Mouse (Mus musculus) midbrain, embryonic 16.5 days (tissue): ENCODE results near the gene Kif14. TPM values are rescaled to one million over a fixed set of nuclear protein-coding genes. Genes with fewer than 3 reads are reported as not detected.

Experiments used
- ATAC-seq: fragments of 200-750 bp; cut with Nextera tagmentation; 2 replicates; pipeline ENCODE4 v1.8.0; 2017; ENCODE audit warnings: moderate TSS enrichment
- H3K27ac ChIP-seq: fragments of 300-500 bp; sonication (generic); 2 replicates; pipeline ENCODE4 v1.5.1; 2014; ENCODE audit warnings: mild to moderate bottlenecking, low read length, mixed read lengths
- H3K27me3 ChIP-seq: fragments of 300-500 bp; sonication (generic); 2 replicates; pipeline ENCODE4 v1.6.1; 2014; ENCODE audit warnings: low read depth, low read length, mixed read lengths; ENCODE audit not compliant: control insufficient read depth, insufficient read depth
- H3K36me3 ChIP-seq: fragments of 300-500 bp; sonication (generic); 2 replicates; pipeline ENCODE4 v1.6.1; 2014; ENCODE audit warnings: mild to moderate bottlenecking, low read length, moderate library complexity, mixed read lengths; ENCODE audit not compliant: control insufficient read depth, insufficient read depth
- H3K4me1 ChIP-seq: fragments of 300-500 bp; sonication (generic); 2 replicates; pipeline ENCODE4 v1.6.1; 2014; ENCODE audit warnings: mild to moderate bottlenecking, low read length, mixed read lengths; ENCODE audit not compliant: control insufficient read depth, insufficient read depth
- H3K4me2 ChIP-seq: fragments of 300-500 bp; sonication (generic); 2 replicates; pipeline ENCODE4 v1.6.1; 2014; ENCODE audit warnings: mild to moderate bottlenecking, low read length, mixed read lengths
- H3K4me3 ChIP-seq: fragments of 300-500 bp; sonication (generic); 2 replicates; pipeline ENCODE4 v1.5.1; 2014; ENCODE audit warnings: low read depth, mild to moderate bottlenecking, low read length, moderate library complexity, mixed read lengths
- H3K9ac ChIP-seq: fragments of 300-500 bp; sonication (generic); 2 replicates; pipeline ENCODE4 v1.6.1; 2014; ENCODE audit warnings: low read depth, low read length, mixed read lengths
- H3K9me3 ChIP-seq: fragments of 300-500 bp; sonication (generic); replicated peaks from 2 replicates; pipeline ENCODE4 v1.6.1; 2014; ENCODE audit warnings: mild to moderate bottlenecking, low read length, mixed read lengths; ENCODE audit not compliant: control insufficient read depth, poor library complexity, severe bottlenecking
- WGBS: fragments of 180-500 bp; shearing (Covaris S2); extraction: QIAGEN DNeasy Blood & Tissue Kit; methylation state at CpG from one replicate; pipeline ENCODE4 v1.1.7; 2014; 5-methylcytosine and 5-hydroxymethylcytosine counted together
- polyA plus RNA-seq: library from polyadenylated mRNA; unstranded; fragments of >200 nt; fragmentation: Nextera tagmentation; extraction: Ambion mirVana; gene quantifications from 2 replicates; pipeline ENCODE4 v1.2.1, GENCODE M21; 2015

Kif14 gene
- polyA plus RNA-seq, 1 experiment from 2014 or later, result 0.54 TPM

GRCm38 (mm10) chr1:136580266-136580665, 114.1 kb downstream of the Kif14 start:
- H3K27ac ChIP-seq, result no peak overlapping the region
- 92% methylated on average over 8 of the region's 8 CpGs for WGBS
- no peaks in the 10 kb centered on the region for H3K27me3 ChIP-seq
- no peaks in the 10 kb centered on the region for H3K9me3 ChIP-seq
- ATAC-seq, result no peak
- H3K36me3 ChIP-seq, result no peaks in the 10 kb centered on the region
- no peak overlapping the region for H3K4me2 ChIP-seq
- peaks cover 2% of the 10 kb centered on the region; the same call in 1 of the 2 replicates for H3K4me1 ChIP-seq
- no peak overlapping the region for H3K9ac ChIP-seq
- no peak overlapping the region for H3K4me3 ChIP-seq

Other genes with a start within 250 kb of the Kif14 start
- gene Inava, start 232.1 kb upstream of the Kif14 start, polyA plus RNA-seq, result 1.5 and 3.0 TPM in 2 replicates
- 0.72 and 0.77 TPM in 2 replicates for gene Gpr25, start 205.5 kb upstream of the Kif14 start, polyA plus RNA-seq
- 27.2 and 32.3 TPM in 2 replicates for gene Camsap2, start 120.2 kb upstream of the Kif14 start, polyA plus RNA-seq
- gene Ddx59, start 51.1 kb upstream of the Kif14 start, polyA plus RNA-seq, result 14.5 and 16.0 TPM in 2 replicates
- gene Zfp281, start 158.6 kb downstream of the Kif14 start, polyA plus RNA-seq, result 20.8 and 24.5 TPM in 2 replicates